In the genomic region with DNA sequence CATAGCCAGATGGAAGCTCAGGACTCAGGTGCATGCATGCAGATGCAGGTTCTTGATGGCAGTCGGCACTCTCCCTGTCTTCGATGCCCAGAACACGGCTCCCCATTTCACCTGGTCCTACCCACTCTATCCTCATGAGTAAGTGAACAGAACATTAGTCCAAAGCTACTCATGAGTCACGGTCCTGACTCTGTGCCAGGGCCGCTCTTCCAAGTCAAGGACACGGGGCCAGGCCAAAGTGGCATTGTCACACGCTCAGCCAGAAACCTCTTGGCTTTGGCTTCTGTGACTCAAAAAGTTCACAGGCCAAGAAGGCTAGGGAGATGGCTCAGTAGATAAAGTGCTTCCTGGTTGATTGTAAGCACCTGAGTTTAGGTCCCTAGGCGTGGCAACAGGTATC, we compare ENCODE assay signal across 9 mouse cellular contexts.
DNase-seq lines count a peak whose midpoint lies in the region.
"Had no signal": no experiment of that assay in that cellular context is flagged by ENCODE, and none has a peak within 500 bp of the region (broad histone marks: within the 10 kb centered on the region; RNA-seq: fewer than 3 reads in every experiment).

No protein-coding gene starts in this region.

- H3K4me3 ChIP-seq in embryonic facial prominence, embryonic 10.5 days = no peak overlapping the region
- H3K4me3 ChIP-seq: myocyte had no signal

- no peaks in the 10 kb centered on the region for H3K36me3 ChIP-seq in embryonic facial prominence, embryonic 10.5 days (replicated peaks)

- DNase-seq in kidney, adult 8-10 months = peak; percentile 29
- no peak for DNase-seq in kidney, postnatal 4 days
- DNase-seq in adrenal gland, adult 8-10 months = peak; percentile 90
- peak; percentile 51 to 57 for DNase-seq in heart, postnatal 14 days
- peak; percentile 43 for DNase-seq in ovary, postnatal 36 days (ENCODE audit: low spot score)
- DNase-seq in layer of hippocampus, postnatal 36 days = no peak
- DNase-seq in embryonic facial prominence, embryonic 10.5 days (ENCODE audit: low spot score) = no peak
- DNase-seq: cerebellum, adult 11 months had no signal

- H3K27ac ChIP-seq in embryonic facial prominence, embryonic 10.5 days (replicated peaks) = no peak overlapping the region

- WGBS in embryonic facial prominence, embryonic 10.5 days = 90% methylated on average over 8 of the region's 8 CpGs

- no peaks in the 10 kb centered on the region for H3K9me3 ChIP-seq in embryonic facial prominence, embryonic 10.5 days

- intact Hi-C loops in heart, postnatal 14 days (cut with DNase I) = no loop called here

- H3K27me3 ChIP-seq in embryonic facial prominence, embryonic 10.5 days (replicated peaks; ENCODE audit: low read depth, poor library complexity, severe bottlenecking) = no peaks in the 10 kb centered on the region

- H3K4me1 ChIP-seq in embryonic facial prominence, embryonic 10.5 days = no peaks in the 10 kb centered on the region

Comparison
In these comparisons a context has a peak if more than half of its experiments do, and no peak if none do; other contexts are left out.
1. DNase-seq: peak in kidney, adult 8-10 months (2 of 2), adrenal gland, adult 8-10 months (single experiment), heart, postnatal 14 days (2 of 2) and ovary, postnatal 36 days (single experiment); none in kidney, postnatal 4 days (0 of 2), layer of hippocampus, postnatal 36 days (0 of 2) and embryonic facial prominence, embryonic 10.5 days (single experiment).